Mouse (Mus musculus) midbrain, embryonic 14.5 days (tissue): ENCODE measurements around the gene Add1. TPM values are rescaled to one million over a fixed set of nuclear protein-coding genes. Genes with fewer than 3 reads are reported as not detected.

Experiments used
- ATAC-seq: fragments of 200-750 bp; cut with Nextera tagmentation; 2 replicates; pipeline ENCODE4 v1.8.0; 2017; ENCODE audit warnings: moderate number of reproducible peaks, moderate library complexity; ENCODE audit not compliant: low FRiP score, low TSS enrichment
- DNase-seq: peaks from one replicate; pipeline ENCODE4 v3.0.0-alpha.2; 2015
- H3K27ac ChIP-seq: fragments of 300-500 bp; sonication (generic); replicated peaks from 2 replicates; pipeline ENCODE4 v1.5.1; 2014; ENCODE audit warnings: mild to moderate bottlenecking, low read depth, low read length, moderate library complexity
- H3K27me3 ChIP-seq: fragments of 300-500 bp; sonication (generic); 2 replicates; pipeline ENCODE4 v1.6.1; 2014; ENCODE audit warnings: low read length, control low read depth, mixed read lengths; ENCODE audit not compliant: control insufficient read depth, insufficient read depth
- H3K36me3 ChIP-seq: fragments of 300-500 bp; sonication (generic); 2 replicates; pipeline ENCODE4 v1.6.1; 2014; ENCODE audit warnings: low read length, control low read depth; ENCODE audit not compliant: control insufficient read depth, insufficient read depth
- H3K4me1 ChIP-seq: fragments of 300-500 bp; sonication (generic); 2 replicates; pipeline ENCODE4 v1.6.1; 2014; ENCODE audit warnings: mild to moderate bottlenecking, antibody characterized with exemption, low read length, control low read depth; ENCODE audit not compliant: control insufficient read depth, insufficient read depth
- H3K4me2 ChIP-seq: fragments of 300-500 bp; sonication (generic); 2 replicates; pipeline ENCODE4 v1.6.1; 2014; ENCODE audit warnings: mild to moderate bottlenecking, low read length, moderate library complexity
- H3K4me3 ChIP-seq: fragments of 300-500 bp; sonication (generic); replicated peaks from 2 replicates; pipeline ENCODE4 v1.5.1; 2014; ENCODE audit warnings: low read depth, low read length
- H3K9ac ChIP-seq: fragments of 300-500 bp; sonication (generic); replicated peaks from 2 replicates; pipeline ENCODE4 v1.6.1; 2014; ENCODE audit warnings: mild to moderate bottlenecking, low read length, moderate library complexity
- H3K9me3 ChIP-seq: fragments of 300-500 bp; sonication (generic); 2 replicates; pipeline ENCODE4 v1.6.1; 2016; ENCODE audit warnings: low read length, control low read depth, mixed read lengths; ENCODE audit not compliant: control insufficient read depth
- WGBS: fragments of 180-500 bp; shearing (Covaris S2); extraction: QIAGEN DNeasy Blood & Tissue Kit; methylation state at CpG from one replicate; pipeline ENCODE4 v1.1.7; 2014; 5-methylcytosine and 5-hydroxymethylcytosine counted together
- polyA plus RNA-seq: library from polyadenylated mRNA; unstranded; fragments of >200 nt; fragmentation: Nextera tagmentation; extraction: Ambion mirVana; gene quantifications from 2 replicates; pipeline ENCODE4 v1.2.1, GENCODE M21; 2014

The Add1 gene
- polyA plus RNA-seq, 1 experiment from 2014 or later, result 221 TPM

DNA sequence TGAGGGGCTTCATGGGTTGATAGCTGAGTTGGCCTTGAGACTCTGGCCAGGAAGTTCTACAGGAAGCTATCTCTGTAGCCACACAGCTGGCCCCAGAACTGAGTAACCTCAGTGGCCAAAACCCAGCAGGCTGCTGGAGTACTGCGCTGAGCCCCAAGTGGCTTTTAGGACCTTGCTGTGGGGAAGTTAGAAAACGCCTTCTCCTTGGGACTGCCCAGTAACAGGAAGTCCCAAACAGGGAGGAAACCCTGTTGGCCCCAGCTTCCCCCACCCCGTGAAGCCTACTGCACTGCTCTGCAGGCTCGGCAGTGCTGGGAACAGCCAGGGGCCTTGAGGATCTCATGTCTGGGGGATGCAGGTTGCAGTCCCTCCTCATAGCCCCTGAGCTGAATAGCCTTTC, 30.4 kb upstream of the Add1 start:
- ATAC-seq, result no peak
- WGBS, result 65% methylated on average over 4 of the region's 4 CpGs
- no peak overlapping the region for H3K27ac ChIP-seq
- H3K27me3 ChIP-seq, result no peaks in the 10 kb centered on the region
- no peaks in the 10 kb centered on the region for H3K9me3 ChIP-seq
- no peaks in the 10 kb centered on the region for H3K36me3 ChIP-seq
- H3K4me3 ChIP-seq, result no peak overlapping the region
- DNase-seq, result no peak
- no peak overlapping the region for H3K4me2 ChIP-seq
- no peaks in the 10 kb centered on the region for H3K4me1 ChIP-seq
- H3K9ac ChIP-seq, result no peak overlapping the region

DNA sequence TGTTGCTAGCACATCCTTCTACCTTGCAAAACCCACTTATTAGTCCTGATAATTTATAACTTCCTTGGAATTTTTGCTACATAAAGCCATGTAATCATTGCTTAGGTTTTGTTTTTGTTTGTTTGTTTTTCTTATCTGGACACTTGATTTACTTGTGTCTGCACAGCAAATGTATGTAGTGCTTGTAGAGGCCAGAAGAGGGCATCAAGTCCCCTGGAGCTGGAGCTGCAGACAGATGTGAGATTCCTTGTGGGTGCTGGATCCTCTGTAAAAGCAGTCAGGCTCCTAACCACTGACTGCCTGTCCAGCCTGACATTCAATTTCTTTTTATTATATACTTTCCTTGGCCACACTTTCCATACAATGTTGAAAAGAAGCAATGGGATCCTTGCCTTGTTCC, 26.1 kb upstream of the Add1 start:
- no peak overlapping the region for H3K9ac ChIP-seq
- H3K36me3 ChIP-seq, result peaks cover 11% of the 10 kb centered on the region
- H3K4me1 ChIP-seq, result peaks cover 9% of the 10 kb centered on the region
- no peaks in the 10 kb centered on the region for H3K9me3 ChIP-seq
- ATAC-seq (no peak), DNase-seq (peak; percentile 52)
- H3K27me3 ChIP-seq, result no peaks in the 10 kb centered on the region
- H3K4me3 ChIP-seq, result no peak overlapping the region
- no peak overlapping the region for H3K4me2 ChIP-seq
- no peak overlapping the region for H3K27ac ChIP-seq

- WGBS, result 26% methylated on average over 8 of the region's 8 CpGs
- peak; percentile 28; the same call in 1 of the 2 replicates for ATAC-seq
These were observed 24.4 kb upstream of the Add1 start for GRCm38 (mm10) chr5:34549135-34549482.

GRCm38 (mm10) chr5:34549483-34550221, 23.8 kb upstream of the Add1 start:
- H3K9me3 ChIP-seq, result no peaks in the 10 kb centered on the region
- H3K4me1 ChIP-seq, result peaks cover 9% of the 10 kb centered on the region
- H3K9ac ChIP-seq, result peak overlapping the region; percentile 99
- DNase-seq (peak; percentile 85), ATAC-seq (peak; percentile 88)
- H3K27me3 ChIP-seq, result no peaks in the 10 kb centered on the region
- peak overlapping the region; percentile 92 for H3K4me3 ChIP-seq
- peaks cover 32% of the 10 kb centered on the region for H3K36me3 ChIP-seq
- under 1% methylated on average over 49 of the region's 49 CpGs for WGBS
- peak overlapping the region; percentile 83 for H3K27ac ChIP-seq
- H3K4me2 ChIP-seq, result peak overlapping the region; percentile 56

More at GRCm38 (mm10) chr5:34549135-34549482, 24.4 kb upstream of the Add1 start:
- Histone ChIP-seq H3K27me3 (no peaks in the 10 kb centered on the region), H3K36me3 (peaks cover 26% of the 10 kb centered on the region), H3K9me3 (no peaks in the 10 kb centered on the region), H3K9ac (peak overlapping the region; percentile 99), H3K4me1 (peaks cover 9% of the 10 kb centered on the region), H3K4me2 (peak overlapping the region; percentile 56), H3K27ac (peak overlapping the region; percentile 83; the same call in 1 of the 2 replicates), H3K4me3 (peak overlapping the region; percentile 92)
- DNase-seq, result no peak

GRCm38 (mm10) chr5:34550251-34550650, 23.2 kb upstream of the Add1 start:
- peak overlapping the region; percentile 99 for H3K9ac ChIP-seq
- peaks cover 37% of the 10 kb centered on the region for H3K36me3 ChIP-seq
- 0 out of 2 replicates have a peak, but pooled peaks have one; percentile 12 for ATAC-seq
- DNase-seq, result peak; percentile 47
- H3K4me2 ChIP-seq, result peak overlapping the region; percentile 56
- H3K4me3 ChIP-seq, result peak overlapping the region; percentile 92
- H3K27ac ChIP-seq, result peak overlapping the region; percentile 83; the same call in 1 of the 2 replicates
- no peaks in the 10 kb centered on the region for H3K27me3 ChIP-seq
- peaks cover 9% of the 10 kb centered on the region for H3K4me1 ChIP-seq
- 7% methylated on average over 6 of the region's 6 CpGs for WGBS
- H3K9me3 ChIP-seq, result no peaks in the 10 kb centered on the region

DNA sequence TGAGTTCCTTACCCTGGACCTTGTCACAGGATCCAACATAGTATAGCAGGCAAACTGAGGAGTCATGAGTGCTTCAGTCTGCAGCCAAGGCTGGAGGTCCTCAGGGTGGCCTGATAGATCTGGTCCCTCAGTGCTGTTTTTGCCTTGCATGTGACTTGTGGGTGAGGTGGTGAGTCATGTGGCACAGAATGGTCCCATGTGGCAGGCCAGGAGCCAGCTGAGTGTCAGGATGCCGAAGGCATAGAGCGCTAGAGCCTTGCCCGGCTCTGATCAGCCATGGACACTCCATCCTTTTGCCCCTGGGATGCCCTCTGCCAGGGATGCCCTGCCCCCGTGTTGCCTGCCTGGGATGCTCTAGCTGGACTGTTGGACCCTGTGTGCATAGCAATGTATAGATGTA, 21.6 kb upstream of the Add1 start:
- no peak overlapping the region for H3K9ac ChIP-seq
- no peaks in the 10 kb centered on the region for H3K27me3 ChIP-seq
- WGBS, result 93% methylated on average over 4 of the region's 4 CpGs
- ATAC-seq, result no peak
- no peak overlapping the region for H3K4me2 ChIP-seq
- H3K4me3 ChIP-seq, result no peak overlapping the region
- no peaks in the 10 kb centered on the region for H3K9me3 ChIP-seq
- DNase-seq, result no peak
- H3K27ac ChIP-seq, result no peak overlapping the region
- peaks cover 9% of the 10 kb centered on the region for H3K4me1 ChIP-seq
- peaks cover 53% of the 10 kb centered on the region for H3K36me3 ChIP-seq

DNA sequence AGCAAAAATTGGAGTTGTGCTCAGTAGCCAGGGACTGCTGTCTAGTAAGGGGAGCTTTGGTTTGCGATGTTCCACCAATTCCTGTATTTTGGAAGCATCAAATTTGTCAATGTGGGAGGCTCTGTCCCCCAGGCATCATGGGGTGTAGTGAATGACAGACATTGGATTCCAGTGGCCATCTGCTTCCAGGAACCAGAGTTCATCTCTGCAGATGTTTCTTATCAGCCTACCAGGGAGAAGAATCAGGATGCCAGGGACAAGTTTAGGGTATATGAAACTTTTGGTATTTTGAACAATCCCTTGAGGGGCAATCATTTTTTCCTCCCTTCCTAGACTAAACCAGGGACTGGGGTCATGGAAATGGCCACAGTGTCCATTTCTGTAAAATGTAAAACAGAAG, 9.6 kb upstream of the Add1 start:
- Histone ChIP-seq H3K9me3 (no peaks in the 10 kb centered on the region), H3K4me3 (no peak overlapping the region), H3K4me2 (no peak overlapping the region), H3K36me3 (peaks cover 52% of the 10 kb centered on the region), H3K27ac (no peak overlapping the region), H3K4me1 (no peaks in the 10 kb centered on the region), H3K27me3 (no peaks in the 10 kb centered on the region), H3K9ac (no peak overlapping the region)
- DNase-seq (no peak), ATAC-seq (no peak)
- 94% methylated on average over 1 of the region's 1 CpGs for WGBS

GRCm38 (mm10) chr5:34564291-34564690, 9.2 kb upstream of the Add1 start:
- Histone ChIP-seq H3K4me1 (no peaks in the 10 kb centered on the region), H3K36me3 (peaks cover 47% of the 10 kb centered on the region), H3K4me3 (no peak overlapping the region), H3K9me3 (no peaks in the 10 kb centered on the region), H3K27ac (no peak overlapping the region), H3K4me2 (no peak overlapping the region), H3K9ac (no peak overlapping the region), H3K27me3 (no peaks in the 10 kb centered on the region)
- ATAC-seq, result no peak
- DNase-seq, result no peak
- 88% methylated on average over 4 of the region's 4 CpGs for WGBS
